Mouse (Mus musculus): ENCODE measurements around the gene Cyp2d26. TPM values are rescaled to one million over a fixed set of nuclear protein-coding genes. Genes with fewer than 3 reads are reported as not detected.

The Cyp2d26 gene
- polyA plus RNA-seq, 1 experiment, result 29.9 TPM

GRCm38 (mm10) chr15:82764881-82765280 is 29.2 kb downstream of the Cyp2d26 start:
- 84% methylated on average over 6 of the region's 6 CpGs for WGBS
- DNase-seq (ENCODE audit: low read depth, low spot score), result no peak

- 80% methylated on average over 9 of the region's 9 CpGs for WGBS
- no peak for DNase-seq (ENCODE audit: low read depth, low spot score)
Observed at GRCm38 (mm10) chr15:82763631-82764420, 30.3 kb downstream of the Cyp2d26 start, which contains the start of gene Cyp2d40. TSS of gene Cyp2d40 (minus strand) at chr15:82764183.

GRCm38 (mm10) chr15:82748141-82748540 is 46.0 kb downstream of the Cyp2d26 start:
- 43% methylated on average over 1 of the region's 1 CpGs for WGBS
- DNase-seq (ENCODE audit: low read depth, low spot score), result no peak

GRCm38 (mm10) chr15:82747516-82747915 is 46.6 kb downstream of the Cyp2d26 start:
- DNase-seq (ENCODE audit: low read depth, low spot score), result no peak
- 18% methylated on average over 1 of the region's 1 CpGs for WGBS

Other genes with a start within 250 kb of the Cyp2d26 start
- gene Cyp2d12, start 239.2 kb downstream of the Cyp2d26 start, polyA plus RNA-seq (2012; rRNA removed), result 0.10 and 0.61 TPM in 2 replicates
- gene Cyp2d34, start 173.3 kb downstream of the Cyp2d26 start, polyA plus RNA-seq (2012; rRNA removed), result 0.33 TPM in 1 of 2 replicates, not detected in the other
- gene Cyp2d40, start 30.1 kb downstream of the Cyp2d26 start, polyA plus RNA-seq (2012; rRNA removed), result 0.09 TPM in 1 of 2 replicates, not detected in the other
- gene Tcf20, start 193.6 kb upstream of the Cyp2d26 start, polyA plus RNA-seq (2012; rRNA removed), result 9.1 and 14.8 TPM in 2 replicates
- gene Nfam1, start 239.0 kb upstream of the Cyp2d26 start, polyA plus RNA-seq (2012; rRNA removed), result 3.5 and 4.2 TPM in 2 replicates